Mouse (Mus musculus) intestine, embryonic 14.5 days (tissue): Measurements from ENCODE around the gene Borcs6. TPM values are rescaled to one million over a fixed set of nuclear protein-coding genes. Genes with fewer than 3 reads are reported as not detected.

Experiments used
- ATAC-seq: fragments of 200-750 bp; cut with Nextera tagmentation; replicated peaks from 2 replicates; pipeline ENCODE4 v1.8.0; 2017; ENCODE audit warnings: low read depth, moderate number of reproducible peaks, moderate TSS enrichment, moderate library complexity; ENCODE audit not compliant: low FRiP score, low TSS enrichment
- DNase-seq: peaks from one replicate; pipeline ENCODE4 v3.0.0-alpha.2; 2018; ENCODE audit warnings: low spot score
- H3K27ac ChIP-seq: fragments of 300-500 bp; sonication (generic); 2 replicates; pipeline ENCODE4 v1.5.1; 2014; ENCODE audit warnings: low read depth, mild to moderate bottlenecking, control low read depth
- H3K27me3 ChIP-seq: fragments of 300-500 bp; sonication (generic); replicated peaks from 2 replicates; pipeline ENCODE4 v1.6.1; 2014; ENCODE audit warnings: low read length, control low read depth; ENCODE audit not compliant: control insufficient read depth, insufficient read depth
- H3K36me3 ChIP-seq: fragments of 300-500 bp; sonication (generic); 2 replicates; pipeline ENCODE4 v1.6.1; 2014; ENCODE audit warnings: low read length, control low read depth; ENCODE audit not compliant: control insufficient read depth, insufficient read depth
- H3K4me1 ChIP-seq: fragments of 300-500 bp; sonication (generic); replicated peaks from 2 replicates; pipeline ENCODE4 v1.6.1; 2014; ENCODE audit warnings: low read length, control low read depth, mixed read lengths; ENCODE audit not compliant: control insufficient read depth, insufficient read depth
- H3K4me2 ChIP-seq: fragments of 300-500 bp; sonication (generic); 2 replicates; pipeline ENCODE4 v1.6.1; 2014; ENCODE audit warnings: low read length
- H3K4me3 ChIP-seq: fragments of 300-500 bp; sonication (generic); 2 replicates; pipeline ENCODE4 v1.5.1; 2014; ENCODE audit warnings: low read depth, low read length, control low read depth, mixed read lengths
- H3K9ac ChIP-seq: fragments of 300-500 bp; sonication (generic); 2 replicates; pipeline ENCODE4 v1.6.1; 2014; ENCODE audit warnings: mild to moderate bottlenecking, low read length
- H3K9me3 ChIP-seq: fragments of 300-500 bp; sonication (generic); 2 replicates; pipeline ENCODE4 v1.6.1; 2016; ENCODE audit warnings: low read length, control low read depth; ENCODE audit not compliant: control insufficient read depth
- WGBS: fragments of 180-500 bp; shearing (Covaris S2); extraction: QIAGEN DNeasy Blood & Tissue Kit; methylation state at CpG from one replicate; pipeline ENCODE4 v1.1.7; 2014; 5-methylcytosine and 5-hydroxymethylcytosine counted together
- polyA plus RNA-seq: library from polyadenylated mRNA; unstranded; fragments of >200 nt; fragmentation: Nextera tagmentation; extraction: Ambion mirVana; gene quantifications from 2 replicates; pipeline ENCODE4 v1.2.1, GENCODE M21; 2014

The Borcs6 gene
- polyA plus RNA-seq, 1 experiment from 2014 or later = 8.8 TPM

- ATAC-seq (no peak), DNase-seq (no peak)
- H3K27ac ChIP-seq = no peak overlapping the region
- no peak overlapping the region for H3K4me2 ChIP-seq
- peaks cover 99% of the 10 kb centered on the region for H3K36me3 ChIP-seq
- H3K27me3 ChIP-seq = no peaks in the 10 kb centered on the region
- H3K4me1 ChIP-seq = no peaks in the 10 kb centered on the region
- WGBS = 59% methylated on average over 2 of the region's 2 CpGs
- no peak overlapping the region for H3K9ac ChIP-seq
- no peaks in the 10 kb centered on the region for H3K9me3 ChIP-seq
- no peak overlapping the region for H3K4me3 ChIP-seq
Measured at GRCm38 (mm10) chr11:69028805-69029204, 30.7 kb upstream of the Borcs6 start.

GRCm38 (mm10) chr11:69033552-69033951 is 26.0 kb upstream of the Borcs6 start:
- peaks cover 10% of the 10 kb centered on the region for H3K4me1 ChIP-seq
- ATAC-seq = no peak
- WGBS = 79% methylated on average over 9 of the region's 9 CpGs
- no peak overlapping the region for H3K27ac ChIP-seq
- H3K4me3 ChIP-seq = no peak overlapping the region
- no peak overlapping the region for H3K4me2 ChIP-seq
- H3K9ac ChIP-seq = no peak overlapping the region
- no peaks in the 10 kb centered on the region for H3K9me3 ChIP-seq
- no peak for DNase-seq
- H3K36me3 ChIP-seq = peaks cover 74% of the 10 kb centered on the region
- H3K27me3 ChIP-seq = no peaks in the 10 kb centered on the region

- Histone ChIP-seq H3K9ac (no peak overlapping the region), H3K27me3 (no peaks in the 10 kb centered on the region), H3K9me3 (no peaks in the 10 kb centered on the region), H3K27ac (no peak overlapping the region), H3K4me2 (no peak overlapping the region), H3K4me3 (no peak overlapping the region), H3K36me3 (peaks cover 64% of the 10 kb centered on the region), H3K4me1 (peaks cover 17% of the 10 kb centered on the region)
- no peak for DNase-seq
- no peak for ATAC-seq
- 87% methylated on average over 3 of the region's 3 CpGs for WGBS
Measured at GRCm38 (mm10) chr11:69034585-69034984, 24.9 kb upstream of the Borcs6 start.

GRCm38 (mm10) chr11:69035411-69035810 is 24.1 kb upstream of the Borcs6 start:
- Histone ChIP-seq H3K9ac (no peak overlapping the region), H3K36me3 (peaks cover 56% of the 10 kb centered on the region), H3K4me2 (no peak overlapping the region), H3K9me3 (no peaks in the 10 kb centered on the region), H3K27me3 (no peaks in the 10 kb centered on the region), H3K27ac (peak overlapping the region; percentile 77), H3K4me3 (no peak overlapping the region), H3K4me1 (peaks cover 17% of the 10 kb centered on the region)
- WGBS = 85% methylated on average over 9 of the region's 9 CpGs
- ATAC-seq (no peak), DNase-seq (no peak)

GRCm38 (mm10) chr11:69035849-69036248 is 23.7 kb upstream of the Borcs6 start:
- no peak overlapping the region for H3K9ac ChIP-seq
- 4% methylated on average over 8 of the region's 8 CpGs for WGBS

GRCm38 (mm10) chr11:69036486-69037230 is 22.9 kb upstream of the Borcs6 start:
- DNase-seq (peak; percentile 98), ATAC-seq (peak; percentile 19; the same call in 1 of the 2 replicates)
- 8% methylated on average over 20 of the region's 20 CpGs for WGBS
- peaks cover 17% of the 10 kb centered on the region for H3K4me1 ChIP-seq
- H3K9ac ChIP-seq = peak overlapping the region; percentile 68
- H3K4me2 ChIP-seq = peak overlapping the region; percentile 49
- no peaks in the 10 kb centered on the region for H3K27me3 ChIP-seq
- H3K4me3 ChIP-seq = peak overlapping the region; percentile 68
- H3K27ac ChIP-seq = peak overlapping the region; percentile 77
- peaks cover 43% of the 10 kb centered on the region for H3K36me3 ChIP-seq
- no peaks in the 10 kb centered on the region for H3K9me3 ChIP-seq

More at GRCm38 (mm10) chr11:69035849-69036248, 23.7 kb upstream of the Borcs6 start:
- Histone ChIP-seq H3K4me2 (0 out of 2 replicates have a peak overlapping the region, but pooled peaks have one; percentile 22), H3K36me3 (peaks cover 51% of the 10 kb centered on the region), H3K4me1 (peaks cover 17% of the 10 kb centered on the region), H3K27ac (peak overlapping the region; percentile 77), H3K27me3 (no peaks in the 10 kb centered on the region), H3K4me3 (0 out of 2 replicates have a peak overlapping the region, but pooled peaks have one; percentile 3), H3K9me3 (no peaks in the 10 kb centered on the region)
- peak; percentile 84 for DNase-seq
- no peak; the same call in 1 of the 2 replicates for ATAC-seq

- Histone ChIP-seq H3K4me2 (peak overlapping the region; percentile 49), H3K9ac (peak overlapping the region; percentile 68), H3K4me1 (peaks cover 17% of the 10 kb centered on the region), H3K36me3 (peaks cover 36% of the 10 kb centered on the region), H3K27me3 (no peaks in the 10 kb centered on the region), H3K9me3 (no peaks in the 10 kb centered on the region), H3K27ac (peak overlapping the region; percentile 63), H3K4me3 (peak overlapping the region; percentile 68)
- ATAC-seq (peak; percentile 58), DNase-seq (peak; percentile 95)
- 1% methylated on average over 34 of the region's 34 CpGs for WGBS
Measured at GRCm38 (mm10) chr11:69037231-69038061, 22.1 kb upstream of the Borcs6 start.

GRCm38 (mm10) chr11:69038173-69038572 is 21.3 kb upstream of the Borcs6 start:
- H3K27ac ChIP-seq = no peak overlapping the region
- no peak overlapping the region for H3K9ac ChIP-seq
- H3K4me2 ChIP-seq = no peak overlapping the region; the same call in 1 of the 2 replicates
- peaks cover 17% of the 10 kb centered on the region for H3K4me1 ChIP-seq
- H3K27me3 ChIP-seq = no peaks in the 10 kb centered on the region
- DNase-seq = no peak
- WGBS = 76% methylated on average over 5 of the region's 5 CpGs
- ATAC-seq = no peak
- no peaks in the 10 kb centered on the region for H3K9me3 ChIP-seq
- H3K36me3 ChIP-seq = peaks cover 29% of the 10 kb centered on the region
- no peak overlapping the region for H3K4me3 ChIP-seq
